Mouse (Mus musculus) forebrain, postnatal 0 days (tissue): Measurements from ENCODE around the gene P2rx1. TPM values are rescaled to one million over a fixed set of nuclear protein-coding genes. Genes with fewer than 3 reads are reported as not detected.
A peak's percentile ranks its signal among the peaks of the same experiment; 100 is the strongest.

Experiments
- ATAC-seq: fragments of 200-750 bp; cut with Nextera tagmentation; 2 replicates; pipeline ENCODE4 v1.8.0; 2017; ENCODE audit warnings: mild to moderate bottlenecking, moderate library complexity
- DNase-seq: peaks from one replicate; pipeline ENCODE4 v3.0.0-alpha.2; 2015
- H3K27ac ChIP-seq: fragments of 300-500 bp; sonication (generic); 2 replicates; pipeline ENCODE4 v1.5.1; 2014; ENCODE audit warnings: low read depth, mild to moderate bottlenecking, antibody characterized with exemption, low read length, moderate library complexity, mixed read lengths
- H3K27me3 ChIP-seq: fragments of 300-500 bp; sonication (generic); 2 replicates; pipeline ENCODE4 v1.6.1; 2014; ENCODE audit warnings: mild to moderate bottlenecking, low read length, mixed read lengths; ENCODE audit not compliant: insufficient read depth
- H3K36me3 ChIP-seq: fragments of 300-500 bp; sonication (generic); 2 replicates; pipeline ENCODE4 v1.6.1; 2014; ENCODE audit warnings: mild to moderate bottlenecking, moderate library complexity; ENCODE audit not compliant: insufficient read depth
- H3K4me1 ChIP-seq: fragments of 300-500 bp; sonication (generic); 2 replicates; pipeline ENCODE4 v1.6.1; 2014; ENCODE audit warnings: antibody characterized with exemption; ENCODE audit not compliant: insufficient read depth
- H3K4me2 ChIP-seq: fragments of 300-500 bp; sonication (generic); 2 replicates; pipeline ENCODE4 v1.6.1; 2014; ENCODE audit warnings: low read depth, mild to moderate bottlenecking, moderate library complexity
- H3K4me3 ChIP-seq: fragments of 300-500 bp; sonication (generic); 2 replicates; pipeline ENCODE4 v1.5.1; 2014; ENCODE audit warnings: low read depth, low read length, mixed read lengths
- H3K9ac ChIP-seq: fragments of 300-500 bp; sonication (generic); 2 replicates; pipeline ENCODE4 v1.6.1; 2014; ENCODE audit warnings: mild to moderate bottlenecking
- H3K9me3 ChIP-seq: fragments of 300-500 bp; sonication (generic); 2 replicates; pipeline ENCODE4 v1.6.1; 2016; ENCODE audit warnings: low read length
- CTCF ChIP-seq: sonication (generic); IDR thresholded peaks from 2 replicates; pipeline ENCODE4 v1.5.1; 2016; ENCODE audit warnings: antibody characterized with exemption, control low read depth, low read depth
- WGBS: fragments of 180-500 bp; shearing (Covaris S2); extraction: QIAGEN DNeasy Blood & Tissue Kit; methylation state at CpG from one replicate; pipeline ENCODE4 v1.1.7; 2014; 5-methylcytosine and 5-hydroxymethylcytosine counted together
- microRNA-seq, 2 experiments: library from miRNA; unstranded; fragments of <30 nt; microRNA quantifications; one replicate each; pipeline ENCODE4; 2016
- polyA plus RNA-seq: library from polyadenylated mRNA; unstranded; fragments of >200 nt; fragmentation: Nextera tagmentation; extraction: Ambion mirVana; gene quantifications from 2 replicates; pipeline ENCODE4 v1.2.1, GENCODE M21; 2015
- total RNA-seq: library from RNA; depleted of rRNA; stranded (reverse); fragments of >200 nt; gene quantifications from 2 replicates; pipeline ENCODE4 v1.2.3, GENCODE M21; 2014; rRNA removed

The P2rx1 gene
- total and polyA plus RNA-seq, 2 experiments from 2014 or later, result 0.25 to 2.0 TPM

DNA sequence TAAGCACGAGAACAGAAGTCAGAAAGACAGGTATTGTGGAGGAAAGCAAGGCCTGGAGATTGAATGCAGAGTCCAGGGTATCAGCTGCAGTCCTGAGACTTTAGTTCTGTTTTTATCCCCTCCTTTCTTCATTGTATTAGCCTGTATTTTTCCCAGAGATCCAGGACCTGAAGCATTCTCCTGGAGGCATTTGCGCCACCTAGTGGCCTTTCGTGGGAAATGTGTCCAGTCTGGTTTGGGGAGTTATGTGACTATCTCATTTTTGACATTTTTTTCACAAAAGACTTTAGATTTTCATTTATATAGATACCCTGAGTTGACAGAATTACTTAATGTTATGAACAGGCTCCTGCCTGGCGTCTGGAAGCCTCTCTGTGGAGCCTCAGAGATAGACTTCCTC, 50.4 kb downstream of the P2rx1 start:
- no peak for ATAC-seq

DNA sequence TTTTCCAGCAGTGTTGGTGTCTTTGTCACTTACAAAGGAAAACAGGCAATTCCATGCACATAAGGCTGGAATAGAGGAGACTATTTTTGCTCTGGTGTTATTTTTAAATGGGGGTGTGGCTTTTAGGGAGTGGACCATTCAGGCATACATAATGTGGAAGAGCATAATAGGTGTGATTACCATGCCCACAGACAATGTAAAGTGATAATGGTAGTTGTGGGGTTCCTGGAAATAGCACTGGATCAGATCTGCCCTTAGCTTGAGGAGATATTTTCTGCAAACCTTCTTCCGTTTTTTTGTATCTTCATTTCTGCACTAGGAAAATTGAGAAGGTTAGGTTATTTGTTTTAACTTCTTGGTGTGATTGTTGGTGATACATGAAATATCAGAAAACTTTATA, 53.9 kb downstream of the P2rx1 start:
- 89% methylated on average over 1 of the region's 1 CpGs for WGBS
- peaks cover 45% of the 10 kb centered on the region for H3K36me3 ChIP-seq
- ATAC-seq, result no peak

More for the DNA sequence above, 50.4 kb downstream of the P2rx1 start:
- H3K9ac ChIP-seq, result no peak overlapping the region
- H3K4me3 ChIP-seq, result no peak overlapping the region
- no peaks in the 10 kb centered on the region for H3K27me3 ChIP-seq
- peak overlapping the region; percentile 77 for H3K4me2 ChIP-seq
- peak; percentile 89 for TF ChIP-seq CTCF
- 4% methylated on average over 4 of the region's 4 CpGs for whole genome bisulfite sequencing
- no peaks in the 10 kb centered on the region for H3K9me3 ChIP-seq
- no peak overlapping the region for H3K27ac ChIP-seq
- 0 out of 2 replicates have a peak, but pooled peaks cover 4% of the 10 kb centered on the region for H3K4me1 ChIP-seq
- peak; percentile 90 for DNase-seq
- H3K36me3 ChIP-seq, result peaks cover 20% of the 10 kb centered on the region

DNA sequence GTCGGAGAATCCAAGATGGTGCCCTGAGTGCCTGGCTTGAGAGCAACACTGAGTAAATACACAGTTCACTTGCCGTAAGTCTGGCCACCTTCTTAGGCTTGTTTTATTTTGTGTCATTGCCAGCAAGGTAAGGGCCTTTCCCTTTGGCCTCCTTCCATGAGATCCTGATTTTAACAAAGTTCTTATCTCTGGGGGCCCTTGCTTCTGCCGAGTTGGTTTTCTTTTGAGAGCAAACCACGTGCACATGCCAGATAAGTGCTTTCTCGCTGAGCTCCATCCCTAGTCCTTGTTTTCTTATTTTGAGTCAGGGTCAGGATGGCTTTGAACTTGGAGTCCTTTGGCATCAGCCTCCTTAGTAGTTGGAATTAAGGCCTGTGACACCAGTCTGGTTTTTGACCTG, 58.8 kb downstream of the P2rx1 start:
- no peak for TF ChIP-seq CTCF
- Histone ChIP-seq H3K27ac (no peak overlapping the region), H3K4me3 (no peak overlapping the region), H3K9ac (no peak overlapping the region), H3K4me1 (no peaks in the 10 kb centered on the region), H3K27me3 (no peaks in the 10 kb centered on the region), H3K9me3 (no peaks in the 10 kb centered on the region), H3K4me2 (no peak overlapping the region), H3K36me3 (peaks cover 44% of the 10 kb centered on the region)
- ATAC-seq (no peak), DNase-seq (no peak)
- WGBS, result 88% methylated on average over 5 of the region's 5 CpGs

More for the DNA sequence above, 53.9 kb downstream of the P2rx1 start:
- H3K4me3 ChIP-seq, result no peak overlapping the region
- no peaks in the 10 kb centered on the region for H3K4me1 ChIP-seq
- no peak overlapping the region for H3K9ac ChIP-seq
- no peaks in the 10 kb centered on the region for H3K9me3 ChIP-seq
- no peaks in the 10 kb centered on the region for H3K27me3 ChIP-seq
- H3K27ac ChIP-seq, result no peak overlapping the region
- H3K4me2 ChIP-seq, result no peak overlapping the region
- DNase-seq, result no peak
- no peak for TF ChIP-seq CTCF

DNA sequence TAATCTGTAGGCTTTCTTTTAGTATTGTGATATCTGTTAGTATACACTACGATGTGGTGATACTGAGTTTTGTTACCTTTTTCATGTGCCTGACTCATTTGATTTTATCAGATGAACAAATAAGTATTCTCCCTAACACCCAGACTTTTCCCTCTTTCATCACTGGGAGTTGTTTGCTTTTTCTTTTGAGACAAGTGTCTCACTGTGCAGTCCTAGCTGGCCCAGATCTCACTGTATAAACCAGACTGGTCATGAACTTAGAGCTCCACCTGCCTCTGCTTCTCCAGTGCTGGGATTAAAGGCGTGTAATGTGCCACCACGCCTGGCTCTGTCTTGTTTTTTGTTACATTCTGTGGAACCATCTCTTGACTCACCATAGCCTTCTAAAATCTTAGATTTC, 60.7 kb downstream of the P2rx1 start:
- no peaks in the 10 kb centered on the region for H3K4me1 ChIP-seq
- no peak overlapping the region for H3K4me2 ChIP-seq
- DNase-seq, result no peak
- H3K9ac ChIP-seq, result no peak overlapping the region
- ATAC-seq, result no peak
- H3K27ac ChIP-seq, result no peak overlapping the region
- peaks cover 31% of the 10 kb centered on the region for H3K36me3 ChIP-seq
- no peak overlapping the region for H3K4me3 ChIP-seq
- H3K9me3 ChIP-seq, result no peaks in the 10 kb centered on the region
- WGBS, result 95% methylated on average over 3 of the region's 3 CpGs
- H3K27me3 ChIP-seq, result no peaks in the 10 kb centered on the region
- no peak for TF ChIP-seq CTCF

DNA sequence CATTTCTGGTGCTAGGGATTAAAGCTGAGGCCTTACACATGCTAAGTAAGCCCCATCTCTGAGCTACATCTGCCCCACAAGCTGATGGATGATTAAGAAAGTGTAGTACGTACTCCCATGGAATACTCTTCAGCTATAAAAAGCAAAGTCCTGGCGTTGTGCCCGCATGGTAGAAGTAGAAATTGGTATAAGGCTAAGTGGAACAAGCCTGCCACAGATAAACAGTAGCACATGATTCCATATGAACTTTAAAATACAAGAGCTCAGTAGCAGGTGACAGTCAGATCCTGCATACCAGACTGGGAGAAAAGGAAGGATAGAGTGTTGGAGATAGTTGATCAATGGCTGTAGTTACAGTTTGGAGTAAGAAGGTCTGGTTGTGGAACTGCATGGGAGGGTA, 62.5 kb downstream of the P2rx1 start:
- Histone ChIP-seq H3K27me3 (no peaks in the 10 kb centered on the region), H3K9ac (no peak overlapping the region), H3K4me3 (no peak overlapping the region), H3K27ac (no peak overlapping the region), H3K4me2 (no peak overlapping the region), H3K4me1 (no peaks in the 10 kb centered on the region), H3K9me3 (no peaks in the 10 kb centered on the region), H3K36me3 (peaks cover 27% of the 10 kb centered on the region)
- DNase-seq (no peak), ATAC-seq (no peak)
- WGBS, result 94% methylated on average over 3 of the region's 3 CpGs
- TF ChIP-seq CTCF, result no peak

Small RNA genes lying within 50 kb of the gene (microRNA-seq; reads per million reads assigned to microRNA genes)
- 0 reads per million in 2 experiments for gene Gm44467

Other genes starting within 250 kb of the P2rx1 start
- 6.8 and 7.8 TPM in 2 replicates for gene Cyb5d2, start 203.0 kb upstream of the P2rx1 start, total RNA-seq
- gene Cyb5d2, start 203.0 kb upstream of the P2rx1 start, polyA plus RNA-seq, result 6.1 and 8.4 TPM in 2 replicates
- gene Zzef1, start 202.9 kb upstream of the P2rx1 start, total RNA-seq, result 31.5 and 37.6 TPM in 2 replicates
- gene Zzef1, start 202.9 kb upstream of the P2rx1 start, polyA plus RNA-seq, result 4.1 and 7.6 TPM in 2 replicates
- 1.5 and 1.6 TPM in 2 replicates for gene Atp2a3, start 37.9 kb upstream of the P2rx1 start, total RNA-seq
- 1.7 and 2.4 TPM in 2 replicates for gene Atp2a3, start 37.9 kb upstream of the P2rx1 start, polyA plus RNA-seq
- 24.2 and 26.3 TPM in 2 replicates for gene Camkk1, start 19.9 kb downstream of the P2rx1 start, total RNA-seq
- 22.9 and 25.1 TPM in 2 replicates for gene Camkk1, start 19.9 kb downstream of the P2rx1 start, polyA plus RNA-seq
- gene Ncbp3, start 48.7 kb downstream of the P2rx1 start, total RNA-seq, result 8.5 and 11.0 TPM in 2 replicates
- 3.6 and 6.1 TPM in 2 replicates for gene Ncbp3, start 48.7 kb downstream of the P2rx1 start, polyA plus RNA-seq
- gene Itgae, start 91.5 kb downstream of the P2rx1 start, total RNA-seq, result 0.08 and 0.24 TPM in 2 replicates
- 0.20 and 0.21 TPM in 2 replicates for gene Itgae, start 91.5 kb downstream of the P2rx1 start, polyA plus RNA-seq
- gene Haspin, start 139.2 kb downstream of the P2rx1 start, total RNA-seq, result 0.85 and 2.0 TPM in 2 replicates
- 2.3 and 2.4 TPM in 2 replicates for gene Haspin, start 139.2 kb downstream of the P2rx1 start, polyA plus RNA-seq
- gene P2rx5, start 161.3 kb downstream of the P2rx1 start, total RNA-seq, result 0.46 and 0.57 TPM in 2 replicates
- 0.69 TPM in 2 replicates for gene P2rx5, start 161.3 kb downstream of the P2rx1 start, polyA plus RNA-seq
- 127 and 153 TPM in 2 replicates for gene Emc6, start 177.9 kb downstream of the P2rx1 start, total RNA-seq
- gene Emc6, start 177.9 kb downstream of the P2rx1 start, polyA plus RNA-seq, result 182 and 219 TPM in 2 replicates
- 52.2 and 59.5 TPM in 2 replicates for gene Tax1bp3, start 178.0 kb downstream of the P2rx1 start, total RNA-seq
- 122 and 137 TPM in 2 replicates for gene Tax1bp3, start 178.0 kb downstream of the P2rx1 start, polyA plus RNA-seq
- gene Ctns, start 199.9 kb downstream of the P2rx1 start, total RNA-seq, result 15.3 and 17.0 TPM in 2 replicates
- gene Ctns, start 199.9 kb downstream of the P2rx1 start, polyA plus RNA-seq, result 9.6 and 12.7 TPM in 2 replicates
- 0.85 and 1.8 TPM in 2 replicates for gene Shpk, start 200.4 kb downstream of the P2rx1 start, total RNA-seq
- 1.5 and 2.2 TPM in 2 replicates for gene Shpk, start 200.4 kb downstream of the P2rx1 start, polyA plus RNA-seq
- 0.38 TPM in 2 replicates for gene Trpv1, start 235.2 kb downstream of the P2rx1 start, total RNA-seq
- 0.22 and 0.38 TPM in 2 replicates for gene Trpv1, start 235.2 kb downstream of the P2rx1 start, polyA plus RNA-seq